Mouse (Mus musculus): Measurements from ENCODE around the gene Cbfa2t3.

Cbfa2t3 gene

GRCm38 (mm10) chr8:122691018-122691417 is 7.9 kb downstream of the Cbfa2t3 start:
- DNase-seq (ENCODE audit: low spot score) = no peak

- DNase-seq (ENCODE audit: low spot score) = no peak
Observed at GRCm38 (mm10) chr8:122689315-122689714, 9.6 kb downstream of the Cbfa2t3 start.

GRCm38 (mm10) chr8:122686879-122687278 is 12.0 kb downstream of the Cbfa2t3 start:
- no peak for DNase-seq (ENCODE audit: low spot score)

- no peak for DNase-seq (ENCODE audit: low spot score)
Observed at GRCm38 (mm10) chr8:122685097-122685861, 13.6 kb downstream of the Cbfa2t3 start.

GRCm38 (mm10) chr8:122682820-122683219 is 16.1 kb downstream of the Cbfa2t3 start:
- no peak for DNase-seq (ENCODE audit: low spot score)

- no peak for DNase-seq (ENCODE audit: low spot score)
Observed at GRCm38 (mm10) chr8:122680171-122680570, 18.7 kb downstream of the Cbfa2t3 start.

- DNase-seq (ENCODE audit: low spot score) = no peak
Observed at GRCm38 (mm10) chr8:122679325-122679920, 19.5 kb downstream of the Cbfa2t3 start.

GRCm38 (mm10) chr8:122678896-122679210 is 20.1 kb downstream of the Cbfa2t3 start:
- DNase-seq (ENCODE audit: low spot score) = no peak

GRCm38 (mm10) chr8:122678061-122678895 is 20.6 kb downstream of the Cbfa2t3 start:
- DNase-seq (ENCODE audit: low spot score) = peak; percentile 78

GRCm38 (mm10) chr8:122677481-122678021 is 21.4 kb downstream of the Cbfa2t3 start:
- no peak for DNase-seq (ENCODE audit: low spot score)

- no peak for DNase-seq (ENCODE audit: low spot score)
Observed at GRCm38 (mm10) chr8:122676621-122677480, 22.1 kb downstream of the Cbfa2t3 start.

GRCm38 (mm10) chr8:122675596-122676420 is 23.1 kb downstream of the Cbfa2t3 start:
- DNase-seq (ENCODE audit: low spot score) = no peak

- DNase-seq (ENCODE audit: low spot score) = no peak
Observed at GRCm38 (mm10) chr8:122674999-122675398, 23.9 kb downstream of the Cbfa2t3 start.

GRCm38 (mm10) chr8:122673989-122674388 is 24.9 kb downstream of the Cbfa2t3 start:
- DNase-seq (ENCODE audit: low spot score) = no peak

- DNase-seq (ENCODE audit: low spot score) = no peak
Observed at GRCm38 (mm10) chr8:122671894-122672293, 27.0 kb downstream of the Cbfa2t3 start.

GRCm38 (mm10) chr8:122670718-122671117 is 28.2 kb downstream of the Cbfa2t3 start:
- no peak for DNase-seq (ENCODE audit: low spot score)

GRCm38 (mm10) chr8:122670001-122670400 is 28.9 kb downstream of the Cbfa2t3 start:
- no peak for DNase-seq (ENCODE audit: low spot score)

GRCm38 (mm10) chr8:122669370-122669769 is 29.5 kb downstream of the Cbfa2t3 start:
- DNase-seq (ENCODE audit: low spot score) = no peak

GRCm38 (mm10) chr8:122667854-122668253 is 31.1 kb downstream of the Cbfa2t3 start:
- no peak for DNase-seq (ENCODE audit: low spot score)

- no peak for DNase-seq (ENCODE audit: low spot score)
Observed at GRCm38 (mm10) chr8:122666827-122667226, 32.1 kb downstream of the Cbfa2t3 start.

- no peak for DNase-seq (ENCODE audit: low spot score)
Observed at GRCm38 (mm10) chr8:122666338-122666764, 32.6 kb downstream of the Cbfa2t3 start.

Measured in urinary bladder, postnatal 25 days (tissue).